Comparison of ENCODE assay signal across 8 mouse cellular contexts in the genomic region with DNA sequence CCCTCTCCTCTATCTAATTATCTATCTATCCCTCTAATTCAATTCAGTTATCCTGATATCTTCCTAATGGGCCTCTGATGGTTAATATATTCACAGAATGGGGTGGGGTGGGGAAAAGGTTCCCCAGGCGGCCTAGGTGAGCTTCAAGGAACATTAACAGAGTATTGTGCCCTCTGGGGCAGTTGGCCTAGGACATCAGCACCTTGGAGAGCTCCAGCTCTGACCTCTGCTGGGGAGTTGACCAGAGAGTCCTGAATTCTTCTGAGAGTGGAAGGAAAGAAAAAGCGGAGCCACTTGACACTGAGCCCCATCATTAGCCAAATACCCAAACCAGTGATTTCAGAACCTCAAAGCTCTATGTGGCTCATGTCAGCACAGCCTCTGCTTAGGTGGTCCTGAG.
DNase-seq lines count a peak whose midpoint lies in the region; ATAC-seq and TF ChIP-seq lines count a peak whose summit lies in the region.

No protein-coding gene starts in this region.

- intact Hi-C loops in heart, postnatal 10 days (cut with DNase I), result no loop called here

- no peak for TF ChIP-seq RAD21 in MEL (IDR thresholded peaks at IDR 0.05; ENCODE audit: low read depth, low read length)

- peak; percentile 30 to 63 for DNase-seq in heart, adult 18-20 months
- DNase-seq in MEL (ENCODE audit: low read depth, low spot score), result peak; percentile 55
- DNase-seq in heart, postnatal 10 days, result peak; percentile 52 to 69
- DNase-seq in lung, postnatal 25 days (ENCODE audit: low spot score), result peak; percentile 7
- DNase-seq in left cerebral cortex, adult 18-20 months (ENCODE audit: low spot score in 2 of 2), result no peak
- no peak for DNase-seq in layer of hippocampus, postnatal 36 days

- no peak overlapping the region for H3K9ac ChIP-seq in heart, embryonic 11.5 days (ENCODE audit: low read depth, low read length)
- H3K9ac ChIP-seq in MEL (ENCODE audit: control insufficient read depth, low read depth, low read length, poor library complexity, severe bottlenecking), result no peak overlapping the region
- no peak overlapping the region for H3K9ac ChIP-seq in forebrain, embryonic 13.5 days

- H3K4me1 ChIP-seq in heart, embryonic 11.5 days (ENCODE audit: control insufficient read depth, insufficient read depth, low read length), result no peaks in the 10 kb centered on the region
- H3K4me1 ChIP-seq in MEL (ENCODE audit: control insufficient read depth in 1 of 2, insufficient read depth in 2 of 2, low read length in 2 of 2), result peaks cover 0 to 6% of the 10 kb centered on the region in 2 experiments; a peak in 2 of 4 replicates
- no peaks in the 10 kb centered on the region for H3K4me1 ChIP-seq in forebrain, embryonic 13.5 days

- no peaks in the 10 kb centered on the region for H3K36me3 ChIP-seq in heart, embryonic 11.5 days (ENCODE audit: control insufficient read depth, insufficient read depth, low read length)
- H3K36me3 ChIP-seq in MEL (ENCODE audit: control insufficient read depth in 1 of 2, insufficient read depth in 2 of 2, low read length in 2 of 2), result peaks cover 0 to 8% of the 10 kb centered on the region in 2 experiments; a peak in 2 of 4 replicates
- H3K36me3 ChIP-seq in forebrain, embryonic 13.5 days (ENCODE audit: poor library complexity, severe bottlenecking), result no peaks in the 10 kb centered on the region

- no peak for TF ChIP-seq POLR2A in MEL (IDR thresholded peaks at IDR 0.05; ENCODE audit: control insufficient read depth in 1 of 2, insufficient read depth in 1 of 2, low read depth in 1 of 2, low read length in 2 of 2, poor library complexity in 1 of 2)

- TF ChIP-seq EP300 in MEL (IDR thresholded peaks at IDR 0.05; ENCODE audit: low read depth in 1 of 2, low read length in 2 of 2), result no peak

- 32% methylated on average over 2 of the region's 2 CpGs for WGBS in heart, embryonic 11.5 days (ENCODE audit: insufficient replicate concordance)
- WGBS in forebrain, embryonic 13.5 days, result 49% methylated on average over 2 of the region's 2 CpGs

- no peak for ATAC-seq in heart, embryonic 11.5 days (replicated peaks; ENCODE audit: insufficient number of reproducible peaks, low FRiP score, low TSS enrichment)
- ATAC-seq in forebrain, embryonic 13.5 days, result no peak

- H3K79me2 ChIP-seq in MEL (ENCODE audit: control insufficient read depth, insufficient read depth, low read length, poor library complexity), result no peaks in the 10 kb centered on the region

- H3K4me2 ChIP-seq in heart, embryonic 11.5 days, result no peak overlapping the region
- H3K4me2 ChIP-seq in forebrain, embryonic 13.5 days, result no peak overlapping the region

- no peak for TF ChIP-seq CTCF in MEL (IDR thresholded peaks at IDR 0.05 in 2 of 3, conservative IDR thresholded peaks at IDR 0.05 in 1 of 3; ENCODE audit: control insufficient read depth in 1 of 3, insufficient read depth in 1 of 3, low read depth in 2 of 3, low read length in 3 of 3, poor library complexity in 1 of 3, severe bottlenecking in 1 of 3)

- no peak overlapping the region for H3K4me3 ChIP-seq in heart, embryonic 11.5 days (ENCODE audit: low read depth, low read length)
- no peak overlapping the region for H3K4me3 ChIP-seq in MEL (ENCODE audit: control insufficient read depth in 1 of 2, insufficient read depth in 1 of 2, low read depth in 2 of 2, low read length in 2 of 2)
- H3K4me3 ChIP-seq in forebrain, embryonic 13.5 days, result no peak overlapping the region

- H3K27me3 ChIP-seq in heart, embryonic 11.5 days (ENCODE audit: control insufficient read depth, insufficient read depth, low read length), result no peaks in the 10 kb centered on the region
- H3K27me3 ChIP-seq in MEL (ENCODE audit: control insufficient read depth in 1 of 2, insufficient read depth in 2 of 2, low read length in 2 of 2), result no peaks in the 10 kb centered on the region
- no peaks in the 10 kb centered on the region for H3K27me3 ChIP-seq in forebrain, embryonic 13.5 days

- no peak overlapping the region for H3K27ac ChIP-seq in heart, embryonic 11.5 days (ENCODE audit: low read depth, low read length)
- no peak overlapping the region for H3K27ac ChIP-seq in MEL (ENCODE audit: control insufficient read depth, low read depth, low read length)
- H3K27ac ChIP-seq in forebrain, embryonic 13.5 days, result no peak overlapping the region

- H3K9me3 ChIP-seq in heart, embryonic 11.5 days (replicated peaks; ENCODE audit: control insufficient read depth, low read length), result no peaks in the 10 kb centered on the region
- H3K9me3 ChIP-seq in MEL (replicated peaks; ENCODE audit: insufficient read depth, low read length), result no peaks in the 10 kb centered on the region
- H3K9me3 ChIP-seq in forebrain, embryonic 13.5 days (replicated peaks), result no peaks in the 10 kb centered on the region

TF ChIP-seq in MEL, 35 proteins besides CTCF, POLR2A, EP300 and RAD21:
- no peak for TF ChIP-seq ZC3H11A (IDR thresholded peaks at IDR 0.05; ENCODE audit: low read depth, low read length)
- no peak for TF ChIP-seq UBTF (IDR thresholded peaks at IDR 0.05; ENCODE audit: borderline replicate concordance, insufficient read depth, low read depth, low read length)
- TF ChIP-seq TAL1 (IDR thresholded peaks at IDR 0.05; ENCODE audit: low read length), result no peak
- no peak for TF ChIP-seq MYB (IDR thresholded peaks at IDR 0.05; ENCODE audit: low read depth, low read length)
- no peak for TF ChIP-seq USF2 (IDR thresholded peaks at IDR 0.05; ENCODE audit: borderline replicate concordance in 1 of 2, insufficient read depth in 1 of 2, low read depth in 1 of 2, low read length in 2 of 2)
- TF ChIP-seq SMC3 (IDR thresholded peaks at IDR 0.05; ENCODE audit: low read depth, low read length), result no peak
- TF ChIP-seq MAZ (IDR thresholded peaks at IDR 0.05; ENCODE audit: low read depth, low read length), result no peak
TF ChIP-seq in MEL: peak in this region for 0.

Comparison
In these comparisons a context has a peak if more than half of its experiments do, and no peak if none do; other contexts are left out.
1. DNase-seq: peak in heart, adult 18-20 months (2 of 2), MEL (single experiment), heart, postnatal 10 days (2 of 2) and lung, postnatal 25 days (single experiment); none in left cerebral cortex, adult 18-20 months (0 of 2) and layer of hippocampus, postnatal 36 days (0 of 2).